Mouse (Mus musculus) ES-Bruce4 (cell line): ENCODE measurements at regions not wholly inside any gene's neighbourhood (a gene's known extent, or its start where the extent isn't known, plus 50 kb on each side); places are given as distances from the start of the nearest gene placed in this dataset.

Experiments used
- H3K27ac ChIP-seq: 2 replicates; pipeline ENCODE4 v1.5.1; 2012; ENCODE audit warnings: low read length, inconsistent platforms; ENCODE audit not compliant: insufficient read depth
- H3K27me3 ChIP-seq: 2 replicates; pipeline ENCODE4 v1.6.1; 2012; ENCODE audit warnings: mild to moderate bottlenecking, low read length, inconsistent platforms; ENCODE audit not compliant: control insufficient read depth, poor library complexity, insufficient read depth, severe bottlenecking
- H3K36me3 ChIP-seq: 2 replicates; pipeline ENCODE4 v1.6.1; 2012; ENCODE audit warnings: inconsistent platforms, mild to moderate bottlenecking, low read length, moderate library complexity; ENCODE audit not compliant: control insufficient read depth, poor library complexity, insufficient read depth, severe bottlenecking
- H3K4me1 ChIP-seq: one replicate; pipeline ENCODE4 v1.8.1; 2011; ENCODE audit warnings: low read length; ENCODE audit not compliant: control insufficient read depth, insufficient read depth
- H3K4me3 ChIP-seq: 2 replicates; pipeline ENCODE4 v1.5.1; 2011; ENCODE audit warnings: low read depth, mild to moderate bottlenecking, low read length
- H3K9ac ChIP-seq: 2 replicates; pipeline ENCODE4 v1.6.1; 2012; ENCODE audit warnings: low read depth, mild to moderate bottlenecking, inconsistent platforms; ENCODE audit not compliant: poor library complexity, severe bottlenecking
- H3K9me3 ChIP-seq: replicated peaks from 2 replicates; pipeline ENCODE4 v1.6.1; 2012; ENCODE audit warnings: mild to moderate bottlenecking, low read length, inconsistent platforms; ENCODE audit not compliant: control insufficient read depth, poor library complexity, insufficient read depth, severe bottlenecking
- CTCF ChIP-seq: IDR thresholded peaks from one replicate; pipeline ENCODE4 v1.8.1; 2011; ENCODE audit warnings: low read depth, low read length
- EP300 ChIP-seq: IDR thresholded peaks from 2 replicates; pipeline ENCODE4 v1.6.1; 2011; ENCODE audit warnings: low read depth, low read length; ENCODE audit not compliant: insufficient read depth
- POLR2A ChIP-seq: IDR thresholded peaks from one replicate; pipeline ENCODE4 v1.8.1; 2011; ENCODE audit warnings: low read length; ENCODE audit not compliant: insufficient read depth

GRCm38 (mm10) chr7:136365318-136366211, 528.8 kb upstream of the Mgmt start:
- no peak overlapping the region for H3K27ac ChIP-seq
- no peaks in the 10 kb centered on the region for H3K36me3 ChIP-seq
- H3K27me3 ChIP-seq = no peaks in the 10 kb centered on the region
- H3K9me3 ChIP-seq = no peaks in the 10 kb centered on the region
- H3K4me3 ChIP-seq = no peak overlapping the region
- TF ChIP-seq CTCF (no peak), POLR2A (no peak), EP300 (no peak)
- H3K4me1 ChIP-seq = no peaks in the 10 kb centered on the region
- H3K9ac ChIP-seq = no peak overlapping the region

- TF ChIP-seq POLR2A = no peak
- TF ChIP-seq CTCF = no peak
- TF ChIP-seq EP300 = no peak
- H3K4me1 ChIP-seq = no peaks in the 10 kb centered on the region
- H3K9me3 ChIP-seq = no peaks in the 10 kb centered on the region
- no peaks in the 10 kb centered on the region for H3K36me3 ChIP-seq
- no peaks in the 10 kb centered on the region for H3K27me3 ChIP-seq
- H3K9ac ChIP-seq = no peak overlapping the region
- no peak overlapping the region for H3K4me3 ChIP-seq
- no peak overlapping the region for H3K27ac ChIP-seq
Observed at GRCm38 (mm10) chr7:136377259-136377658, 517.2 kb upstream of the Mgmt start.

- Histone ChIP-seq H3K4me3 (no peak overlapping the region), H3K27ac (no peak overlapping the region), H3K4me1 (no peaks in the 10 kb centered on the region), H3K36me3 (no peaks in the 10 kb centered on the region), H3K27me3 (no peaks in the 10 kb centered on the region), H3K9ac (no peak overlapping the region), H3K9me3 (no peaks in the 10 kb centered on the region)
- TF ChIP-seq POLR2A = no peak
- TF ChIP-seq CTCF = no peak
- TF ChIP-seq EP300 = no peak
Observed at GRCm38 (mm10) chr7:136377742-136378141, 516.7 kb upstream of the Mgmt start.

- Histone ChIP-seq H3K4me1 (no peaks in the 10 kb centered on the region), H3K27me3 (no peaks in the 10 kb centered on the region), H3K9me3 (no peaks in the 10 kb centered on the region), H3K36me3 (no peaks in the 10 kb centered on the region), H3K27ac (no peak overlapping the region), H3K4me3 (no peak overlapping the region), H3K9ac (no peak overlapping the region)
- TF ChIP-seq EP300 (no peak), CTCF (no peak), POLR2A (no peak)
Observed at GRCm38 (mm10) chr7:136378321-136378720, 516.1 kb upstream of the Mgmt start.

GRCm38 (mm10) chr7:136379319-136379718, 515.1 kb upstream of the Mgmt start:
- Histone ChIP-seq H3K9ac (no peak overlapping the region), H3K36me3 (no peaks in the 10 kb centered on the region), H3K27me3 (no peaks in the 10 kb centered on the region), H3K4me1 (no peaks in the 10 kb centered on the region), H3K27ac (no peak overlapping the region), H3K9me3 (no peaks in the 10 kb centered on the region), H3K4me3 (no peak overlapping the region)
- TF ChIP-seq CTCF = no peak
- no peak for TF ChIP-seq EP300
- no peak for TF ChIP-seq POLR2A

GRCm38 (mm10) chr7:136379741-136380140, 514.7 kb upstream of the Mgmt start:
- Histone ChIP-seq H3K4me3 (no peak overlapping the region), H3K9ac (no peak overlapping the region), H3K36me3 (no peaks in the 10 kb centered on the region), H3K27me3 (no peaks in the 10 kb centered on the region), H3K9me3 (no peaks in the 10 kb centered on the region), H3K27ac (no peak overlapping the region), H3K4me1 (no peaks in the 10 kb centered on the region)
- TF ChIP-seq EP300 (no peak), POLR2A (no peak), CTCF (no peak)
